Mouse (Mus musculus): Measurements from ENCODE around the gene Vtcn1.

DNA sequence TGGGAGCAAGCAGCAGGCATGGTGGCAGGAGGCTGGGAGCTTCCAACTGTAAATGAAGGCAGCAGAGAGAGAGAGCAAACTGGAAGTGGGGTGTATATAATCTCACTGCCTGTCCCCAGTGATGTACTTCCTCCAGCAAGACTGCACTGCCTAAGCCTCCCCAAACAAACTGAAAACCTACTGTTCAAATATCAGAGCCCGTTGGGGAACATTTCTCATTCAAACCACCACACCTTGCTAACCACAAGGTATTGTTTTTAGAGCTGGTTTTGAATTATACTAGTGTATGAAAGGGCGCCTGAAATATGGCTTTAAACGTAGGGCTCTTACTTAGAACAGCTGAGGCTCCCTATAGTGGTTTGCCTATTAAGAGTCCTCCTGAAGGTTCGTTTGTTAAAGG lies 6.5 kb upstream of the Vtcn1 start:
- TF ChIP-seq CTCF (IDR thresholded peaks at IDR 0.05) (no peak), EP300 (IDR thresholded peaks at IDR 0.05) (no peak)
